Mouse (Mus musculus): ENCODE data around the gene Chrm4. TPM values are rescaled to one million over a fixed set of nuclear protein-coding genes. Genes with fewer than 3 reads are reported as not detected.
A peak's percentile ranks its signal among the peaks of the same experiment; 100 is the strongest.

The Chrm4 gene
- polyA plus RNA-seq, 1 experiment from 2014 or later: 0.17 TPM

GRCm38 (mm10) chr2:91975581-91976541, 48.8 kb downstream of the Chrm4 start, which contains the start of gene Dgkz:
Gene Dgkz (minus strand): TSS chr2:91975864.
- peaks cover 100% of the 10 kb centered on the region for H3K27me3 ChIP-seq (replicated peaks)
- peak within 1 kb of the TSS; percentile 61 for H3K4me2 ChIP-seq
- no peaks in the 10 kb centered on the region for H3K9me3 ChIP-seq (replicated peaks)
- no peak within 1 kb of the TSS; the same call in 1 of the 2 replicates for H3K9ac ChIP-seq
- H3K27ac ChIP-seq: no peak within 1 kb of the TSS
- H3K36me3 ChIP-seq: no peaks in the 10 kb centered on the region
- peak within 1 kb of the TSS; percentile 41 for H3K4me3 ChIP-seq
- 4% methylated on average over 79 of the region's 79 CpGs for WGBS (ENCODE audit: insufficient replicate concordance)
- peaks cover 43% of the 10 kb centered on the region for H3K4me1 ChIP-seq
- ATAC-seq: peak; percentile 28

- Histone ChIP-seq H3K9me3 (replicated peaks) (no peaks in the 10 kb centered on the region), H3K4me2 (no peak overlapping the region), H3K4me3 (no peak overlapping the region), H3K27ac (no peak overlapping the region), H3K9ac (no peak overlapping the region), H3K4me1 (peaks cover 33% of the 10 kb centered on the region), H3K36me3 (no peaks in the 10 kb centered on the region), H3K27me3 (replicated peaks) (peaks cover 91% of the 10 kb centered on the region)
- ATAC-seq: no peak
- WGBS (ENCODE audit: insufficient replicate concordance): 35% methylated on average over 4 of the region's 4 CpGs
Measured at GRCm38 (mm10) chr2:91977960-91978359, 50.9 kb downstream of the Chrm4 start.

Small RNA genes within 50 kb of the gene (microRNA-seq; reads per million reads assigned to microRNA genes)
- not detected for gene Mir6999

Other genes starting within 250 kb of the Chrm4 start
- gene Atg13, start 216.7 kb upstream of the Chrm4 start, polyA plus RNA-seq (2016; fragmentation: Nextera tagmentation; extraction: Ambion mirVana): 12.8 and 14.7 TPM in 2 replicates
- gene Harbi1, start 216.4 kb upstream of the Chrm4 start, polyA plus RNA-seq (2016; fragmentation: Nextera tagmentation; extraction: Ambion mirVana): 8.4 and 10.6 TPM in 2 replicates
- 8.7 and 9.0 TPM in 2 replicates for gene Ambra1, start 197.1 kb upstream of the Chrm4 start, polyA plus RNA-seq (2016; fragmentation: Nextera tagmentation; extraction: Ambion mirVana)
- gene Mdk, start 5.0 kb downstream of the Chrm4 start, polyA plus RNA-seq (2016; fragmentation: Nextera tagmentation; extraction: Ambion mirVana): 137 and 140 TPM in 2 replicates
- gene Gm9821, start 18.5 kb downstream of the Chrm4 start, polyA plus RNA-seq (2016; fragmentation: Nextera tagmentation; extraction: Ambion mirVana): 2.3 and 2.5 TPM in 2 replicates
- 46.9 and 48.8 TPM in 2 replicates for gene Dgkz, start 48.6 kb downstream of the Chrm4 start, polyA plus RNA-seq (2016; fragmentation: Nextera tagmentation; extraction: Ambion mirVana)
- 1.9 and 2.3 TPM in 2 replicates for gene Creb3l1, start 97.3 kb downstream of the Chrm4 start, polyA plus RNA-seq (2016; fragmentation: Nextera tagmentation; extraction: Ambion mirVana)
- 5.6 and 5.9 TPM in 2 replicates for gene Phf21a, start 165.9 kb downstream of the Chrm4 start, polyA plus RNA-seq (2016; fragmentation: Nextera tagmentation; extraction: Ambion mirVana)

All from liver, embryonic 12.5 days (tissue).